Mouse (Mus musculus) midbrain, embryonic 11.5 days (tissue): ENCODE measurements at regions not wholly inside any gene's neighbourhood (a gene's known extent, or its start where the extent isn't known, plus 50 kb on each side); places are given as distances from the start of the nearest gene placed in this dataset.

Experiments
- ATAC-seq: fragments of 200-750 bp; cut with Nextera tagmentation; 2 replicates; pipeline ENCODE4 v1.8.0; 2017; ENCODE audit warnings: moderate TSS enrichment, moderate library complexity; ENCODE audit not compliant: low FRiP score
- DNase-seq: peaks from one replicate; pipeline ENCODE4 v3.0.0; 2015; ENCODE audit warnings: low spot score; ENCODE audit errors: missing footprints
- H3K27ac ChIP-seq: fragments of 300-500 bp; sonication (generic); 2 replicates; pipeline ENCODE4 v1.5.1; 2014; ENCODE audit warnings: low read depth, low read length
- H3K27me3 ChIP-seq: fragments of 300-500 bp; sonication (generic); 2 replicates; pipeline ENCODE4 v1.6.1; 2014; ENCODE audit warnings: mild to moderate bottlenecking, low read length, moderate library complexity, mixed read lengths; ENCODE audit not compliant: control insufficient read depth, insufficient read depth
- H3K36me3 ChIP-seq: fragments of 300-500 bp; sonication (generic); 2 replicates; pipeline ENCODE4 v1.6.1; 2014; ENCODE audit warnings: mild to moderate bottlenecking, low read length, moderate library complexity, mixed read lengths; ENCODE audit not compliant: control insufficient read depth, insufficient read depth
- H3K4me1 ChIP-seq: fragments of 300-500 bp; sonication (generic); 2 replicates; pipeline ENCODE4 v1.6.1; 2014; ENCODE audit warnings: low read length; ENCODE audit not compliant: control insufficient read depth, insufficient read depth
- H3K4me2 ChIP-seq: fragments of 300-500 bp; sonication (generic); 2 replicates; pipeline ENCODE4 v1.6.1; 2014; ENCODE audit warnings: mild to moderate bottlenecking, moderate library complexity
- H3K4me3 ChIP-seq: fragments of 300-500 bp; sonication (generic); 2 replicates; pipeline ENCODE4 v1.5.1; 2014; ENCODE audit warnings: low read depth, low read length
- H3K9ac ChIP-seq: fragments of 300-500 bp; sonication (generic); 2 replicates; pipeline ENCODE4 v1.6.1; 2014; ENCODE audit warnings: low read length
- H3K9me3 ChIP-seq: fragments of 300-500 bp; sonication (generic); 2 replicates; pipeline ENCODE4 v1.6.1; 2016; ENCODE audit warnings: low read length; ENCODE audit not compliant: control insufficient read depth
- WGBS: fragments of 180-500 bp; shearing (Covaris S2); extraction: QIAGEN DNeasy Blood & Tissue Kit; methylation state at CpG from one replicate; pipeline ENCODE4 v1.1.7; 2014; 5-methylcytosine and 5-hydroxymethylcytosine counted together

DNA sequence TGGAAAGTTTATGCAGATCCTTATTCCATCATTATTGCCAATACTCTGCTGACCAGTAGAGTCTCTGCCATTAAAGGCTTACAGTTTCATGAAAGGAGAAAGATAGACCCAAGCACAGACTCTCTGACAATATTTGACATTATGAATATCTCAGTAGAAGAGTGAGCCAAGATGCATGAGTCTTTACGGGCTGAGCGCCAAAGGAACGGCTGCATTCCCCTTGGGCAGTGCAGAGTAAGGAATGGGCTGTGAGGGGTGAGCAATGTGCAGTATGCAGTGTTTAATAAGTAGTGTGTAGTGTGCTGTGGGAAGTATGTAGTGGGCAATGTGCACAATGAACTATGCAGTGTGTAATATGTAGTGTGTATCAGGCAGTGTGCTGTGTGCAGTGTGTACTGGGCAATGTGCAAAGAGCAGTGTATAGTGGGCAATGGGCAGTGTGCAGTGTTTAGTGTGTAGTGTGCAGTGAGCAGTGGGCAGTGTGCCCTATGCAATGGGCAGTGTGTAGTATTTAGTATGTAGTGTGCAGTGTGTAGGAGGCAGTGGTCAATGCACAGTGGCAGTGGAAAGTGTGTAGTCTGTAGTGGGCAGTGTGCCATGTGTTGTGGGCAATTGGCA, 671.8 kb downstream of the 5730522E02Rik start:
- Histone ChIP-seq H3K4me2 (no peak overlapping the region), H3K4me1 (no peaks in the 10 kb centered on the region), H3K9ac (no peak overlapping the region), H3K27me3 (no peaks in the 10 kb centered on the region), H3K4me3 (no peak overlapping the region), H3K36me3 (no peaks in the 10 kb centered on the region), H3K27ac (no peak overlapping the region), H3K9me3 (no peaks in the 10 kb centered on the region)
- DNase-seq (no peak), ATAC-seq (no peak)
- WGBS, result 95% methylated on average over 3 of the region's 3 CpGs

DNA sequence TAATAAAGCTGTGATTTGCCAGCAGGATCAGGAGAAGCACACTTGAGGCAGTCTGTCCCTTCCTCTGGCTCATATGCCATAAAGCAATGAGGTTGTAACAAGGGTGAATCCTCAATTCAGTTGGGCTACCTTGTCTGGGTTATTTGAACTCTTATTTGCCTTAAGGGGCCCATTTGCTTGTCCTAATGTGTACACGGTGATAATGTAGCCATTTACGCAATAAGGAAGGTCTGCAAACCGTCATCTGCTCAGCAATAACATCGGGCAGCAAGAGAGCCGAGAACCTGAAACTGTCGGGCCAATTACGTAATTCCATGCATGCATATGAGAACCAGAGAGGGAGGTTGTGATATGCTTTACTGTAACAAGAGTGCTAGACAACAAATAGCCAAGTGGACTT, 674.5 kb downstream of the 5730522E02Rik start:
- DNase-seq (no peak), ATAC-seq (no peak)
- peaks cover 2% of the 10 kb centered on the region for H3K4me1 ChIP-seq
- H3K9ac ChIP-seq, result no peak overlapping the region
- no peak overlapping the region for H3K4me3 ChIP-seq
- no peak overlapping the region for H3K4me2 ChIP-seq
- WGBS, result 91% methylated on average over 7 of the region's 7 CpGs
- H3K27me3 ChIP-seq, result no peaks in the 10 kb centered on the region
- no peak overlapping the region for H3K27ac ChIP-seq
- no peaks in the 10 kb centered on the region for H3K9me3 ChIP-seq
- no peaks in the 10 kb centered on the region for H3K36me3 ChIP-seq

GRCm38 (mm10) chr11:25533081-25533480, 677.5 kb downstream of the 5730522E02Rik start:
- no peaks in the 10 kb centered on the region for H3K9me3 ChIP-seq
- H3K36me3 ChIP-seq, result no peaks in the 10 kb centered on the region
- H3K4me3 ChIP-seq, result no peak overlapping the region
- no peak overlapping the region for H3K27ac ChIP-seq
- DNase-seq, result no peak
- no peak for ATAC-seq
- 67% methylated on average over 2 of the region's 2 CpGs for WGBS
- H3K9ac ChIP-seq, result no peak overlapping the region
- H3K4me1 ChIP-seq, result peaks cover 2% of the 10 kb centered on the region
- H3K4me2 ChIP-seq, result no peak overlapping the region
- no peaks in the 10 kb centered on the region for H3K27me3 ChIP-seq

- no peak overlapping the region for H3K4me3 ChIP-seq
- H3K27ac ChIP-seq, result peak overlapping the region; percentile 30; the same call in 1 of the 2 replicates
- H3K9me3 ChIP-seq, result no peaks in the 10 kb centered on the region
- DNase-seq (no peak), ATAC-seq (peak; percentile 84)
- H3K27me3 ChIP-seq, result no peaks in the 10 kb centered on the region
- 70% methylated on average over 9 of the region's 9 CpGs for WGBS
- H3K4me1 ChIP-seq, result peaks cover 2% of the 10 kb centered on the region
- H3K9ac ChIP-seq, result no peak overlapping the region
- no peak overlapping the region for H3K4me2 ChIP-seq
- H3K36me3 ChIP-seq, result no peaks in the 10 kb centered on the region
Measured at GRCm38 (mm10) chr11:25531668-25532398, 678.7 kb downstream of the 5730522E02Rik start.

DNA sequence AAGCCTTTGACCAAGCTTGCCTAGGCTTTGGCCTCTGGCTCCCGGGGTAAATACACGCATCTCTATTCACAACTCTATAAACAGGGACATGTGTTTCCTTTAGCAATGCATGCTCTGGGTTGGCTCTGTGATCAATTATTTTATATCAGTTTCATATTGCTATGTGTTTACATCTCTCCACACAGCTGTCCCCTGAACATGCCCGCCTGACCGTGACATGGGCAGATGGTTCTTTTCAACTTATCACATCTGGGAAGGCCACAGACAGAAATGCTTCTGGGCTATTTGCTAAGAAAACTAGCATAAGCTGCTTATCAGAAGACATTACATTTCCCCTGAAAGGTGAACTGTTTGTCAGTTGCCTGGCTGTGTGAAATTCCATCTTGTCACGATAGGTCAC, 682.5 kb downstream of the 5730522E02Rik start:
- H3K9ac ChIP-seq, result no peak overlapping the region
- H3K36me3 ChIP-seq, result no peaks in the 10 kb centered on the region
- no peak overlapping the region for H3K27ac ChIP-seq
- ATAC-seq (no peak), DNase-seq (no peak)
- no peak overlapping the region for H3K4me3 ChIP-seq
- no peaks in the 10 kb centered on the region for H3K27me3 ChIP-seq
- H3K4me1 ChIP-seq, result peaks cover 2% of the 10 kb centered on the region
- WGBS, result 87% methylated on average over 5 of the region's 5 CpGs
- H3K9me3 ChIP-seq, result no peaks in the 10 kb centered on the region
- H3K4me2 ChIP-seq, result no peak overlapping the region

DNA sequence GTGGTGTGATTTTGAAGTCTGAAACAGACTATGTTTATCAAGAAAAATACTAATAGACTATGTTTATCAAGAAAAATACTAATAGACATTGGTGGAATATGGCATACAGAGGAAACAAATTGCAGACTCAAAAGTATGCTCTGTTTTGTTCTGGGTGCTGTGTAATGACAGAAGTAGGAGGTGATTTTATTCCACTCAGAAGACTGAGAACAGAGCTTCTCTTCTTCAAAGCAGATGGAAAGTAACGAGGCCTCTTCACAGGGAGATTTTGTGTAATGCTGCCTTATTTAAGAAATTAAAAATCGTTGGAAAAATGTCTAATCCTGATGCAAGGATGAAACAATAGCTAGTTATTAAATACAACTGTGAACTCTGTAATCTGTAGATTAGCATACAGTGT, 691.7 kb downstream of the 5730522E02Rik start:
- Histone ChIP-seq H3K4me1 (no peaks in the 10 kb centered on the region), H3K9ac (no peak overlapping the region), H3K9me3 (no peaks in the 10 kb centered on the region), H3K4me3 (no peak overlapping the region), H3K27ac (no peak overlapping the region), H3K4me2 (no peak overlapping the region), H3K36me3 (no peaks in the 10 kb centered on the region), H3K27me3 (no peaks in the 10 kb centered on the region)
- DNase-seq (no peak), ATAC-seq (no peak)
- WGBS, result 76% methylated on average over 2 of the region's 2 CpGs

GRCm38 (mm10) chr11:25518131-25518530, 692.4 kb downstream of the 5730522E02Rik start:
- Histone ChIP-seq H3K4me2 (no peak overlapping the region), H3K4me1 (no peaks in the 10 kb centered on the region), H3K4me3 (no peak overlapping the region), H3K9ac (no peak overlapping the region), H3K36me3 (no peaks in the 10 kb centered on the region), H3K27me3 (no peaks in the 10 kb centered on the region), H3K9me3 (no peaks in the 10 kb centered on the region), H3K27ac (no peak overlapping the region)
- WGBS, result 100% methylated on average over 1 of the region's 1 CpGs
- ATAC-seq (no peak), DNase-seq (no peak)

- 84% methylated on average over 3 of the region's 3 CpGs for WGBS
Measured at GRCm38 (mm10) chr11:25505500-25505899, 705.1 kb downstream of the 5730522E02Rik start.

DNA sequence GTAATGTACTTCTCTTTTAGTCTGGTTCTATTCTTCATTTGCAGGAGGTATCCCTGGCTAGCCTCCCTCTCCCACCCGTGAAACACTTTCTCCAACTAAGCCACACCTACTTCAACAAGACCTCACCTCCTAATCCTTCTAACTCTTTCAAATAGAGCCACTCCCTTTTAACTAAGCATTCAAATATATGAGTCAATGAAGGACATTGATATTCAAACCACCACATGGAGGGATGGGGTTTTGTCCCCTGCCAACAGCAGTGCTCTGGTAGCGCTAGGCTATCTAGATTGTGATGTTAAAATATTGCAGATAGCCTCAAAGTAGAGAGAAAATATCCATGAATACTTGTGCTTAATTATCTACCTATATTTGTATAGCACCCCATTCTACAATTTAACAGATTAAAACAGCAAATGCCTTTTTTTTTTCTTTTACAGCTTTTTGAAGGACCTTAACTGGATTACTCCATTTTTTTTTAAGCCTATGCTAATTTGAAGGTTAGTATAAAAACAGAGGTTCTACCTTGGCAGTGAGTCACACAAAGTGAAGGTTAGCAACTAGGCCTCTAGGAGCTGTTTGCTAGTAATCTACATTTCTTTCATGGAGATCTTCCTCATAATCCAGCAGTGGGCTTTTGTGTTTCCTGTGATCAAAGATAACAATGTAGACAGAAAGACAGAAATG, 736.7 kb downstream of the 5730522E02Rik start:
- no peak overlapping the region for H3K9ac ChIP-seq
- no peak overlapping the region for H3K27ac ChIP-seq
- no peaks in the 10 kb centered on the region for H3K4me1 ChIP-seq
- H3K27me3 ChIP-seq, result no peaks in the 10 kb centered on the region
- DNase-seq, result no peak
- H3K9me3 ChIP-seq, result no peaks in the 10 kb centered on the region
- H3K4me2 ChIP-seq, result no peak overlapping the region
- ATAC-seq, result no peak
- 41% methylated on average over 2 of the region's 2 CpGs for WGBS
- no peak overlapping the region for H3K4me3 ChIP-seq
- no peaks in the 10 kb centered on the region for H3K36me3 ChIP-seq

More at GRCm38 (mm10) chr11:25505500-25505899, 705.1 kb downstream of the 5730522E02Rik start:
- Histone ChIP-seq H3K27ac (no peak overlapping the region), H3K36me3 (no peaks in the 10 kb centered on the region), H3K4me1 (no peaks in the 10 kb centered on the region), H3K27me3 (no peaks in the 10 kb centered on the region), H3K4me3 (no peak overlapping the region), H3K9ac (no peak overlapping the region), H3K4me2 (no peak overlapping the region), H3K9me3 (no peaks in the 10 kb centered on the region)
- ATAC-seq (no peak), DNase-seq (no peak)
